Mouse (Mus musculus): ENCODE data around the gene Fer1l5.

Gene Fer1l5

GRCm38 (mm10) chr1:36371934-36372845, at the start of gene Fer1l5:
Fer1l5 (plus strand) TSS chr1:36372291.
- DNase-seq (ENCODE audit: low spot score), result no peak

DNA sequence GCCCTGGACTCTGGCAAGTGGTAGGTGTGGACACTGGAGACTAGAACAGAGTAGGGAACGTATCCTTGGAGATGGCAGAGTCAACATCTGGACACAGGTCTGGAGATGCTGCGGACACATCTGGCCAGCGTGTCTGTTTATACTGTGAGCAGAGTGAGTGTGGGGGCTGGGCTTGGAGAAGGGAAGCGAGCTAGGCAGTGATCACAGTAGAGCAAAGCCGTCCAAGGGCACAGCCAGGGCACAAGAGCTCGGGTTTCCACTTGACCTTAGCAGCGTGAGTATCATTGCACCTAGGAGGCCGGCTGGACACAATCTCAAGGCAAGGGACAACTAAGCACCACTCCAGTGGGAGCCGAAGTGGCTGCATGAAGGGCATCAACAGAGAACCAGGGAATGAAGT, 49.0 kb upstream of the Fer1l5 start:
- DNase-seq (ENCODE audit: low spot score), result no peak

GRCm38 (mm10) chr1:36323746-36324448, 48.2 kb upstream of the Fer1l5 start:
- DNase-seq (ENCODE audit: low spot score), result peak; percentile 76

GRCm38 (mm10) chr1:36325900-36326321, 46.2 kb upstream of the Fer1l5 start:
- no peak for DNase-seq (ENCODE audit: low spot score)

DNA sequence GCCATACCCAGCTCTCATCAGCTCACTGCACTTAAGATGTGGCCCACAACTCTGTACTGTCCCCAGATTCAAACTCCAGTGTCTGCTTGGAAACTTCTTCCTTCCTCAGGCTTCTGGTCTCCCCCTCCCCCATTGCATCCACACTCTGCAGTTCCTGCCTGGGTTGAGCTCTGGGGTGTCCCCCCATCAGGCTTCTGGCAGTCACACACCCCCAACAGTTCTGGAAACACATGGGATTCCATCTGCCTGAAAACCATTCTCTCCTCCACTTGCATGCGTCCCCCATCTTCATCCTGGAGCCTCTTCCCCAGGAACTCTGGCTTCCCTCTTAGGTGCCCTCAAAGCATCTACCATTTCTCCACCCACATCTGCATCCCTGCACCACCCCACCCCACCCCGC, 45.3 kb upstream of the Fer1l5 start:
- no peak for DNase-seq (ENCODE audit: low spot score)

DNA sequence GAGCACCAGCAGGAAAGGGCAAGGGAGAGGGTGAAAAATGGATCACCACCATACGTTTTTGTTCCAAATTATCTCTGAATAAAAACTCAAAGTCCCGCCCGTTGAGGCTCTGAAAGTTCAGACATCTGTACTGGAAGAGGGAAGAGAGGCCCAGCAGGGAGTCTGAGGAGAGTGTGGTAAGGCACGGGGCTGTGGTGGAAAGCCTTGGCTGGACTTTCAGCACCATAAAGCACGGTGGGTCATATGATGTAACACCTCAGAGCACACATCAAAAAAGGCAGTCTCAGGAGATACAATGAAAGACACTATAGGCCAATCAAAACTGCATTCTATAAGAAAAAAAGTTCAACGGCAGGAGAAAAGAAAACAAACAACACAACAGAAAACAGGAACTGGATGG, 40.3 kb upstream of the Fer1l5 start:
- DNase-seq (ENCODE audit: low spot score), result no peak

DNA sequence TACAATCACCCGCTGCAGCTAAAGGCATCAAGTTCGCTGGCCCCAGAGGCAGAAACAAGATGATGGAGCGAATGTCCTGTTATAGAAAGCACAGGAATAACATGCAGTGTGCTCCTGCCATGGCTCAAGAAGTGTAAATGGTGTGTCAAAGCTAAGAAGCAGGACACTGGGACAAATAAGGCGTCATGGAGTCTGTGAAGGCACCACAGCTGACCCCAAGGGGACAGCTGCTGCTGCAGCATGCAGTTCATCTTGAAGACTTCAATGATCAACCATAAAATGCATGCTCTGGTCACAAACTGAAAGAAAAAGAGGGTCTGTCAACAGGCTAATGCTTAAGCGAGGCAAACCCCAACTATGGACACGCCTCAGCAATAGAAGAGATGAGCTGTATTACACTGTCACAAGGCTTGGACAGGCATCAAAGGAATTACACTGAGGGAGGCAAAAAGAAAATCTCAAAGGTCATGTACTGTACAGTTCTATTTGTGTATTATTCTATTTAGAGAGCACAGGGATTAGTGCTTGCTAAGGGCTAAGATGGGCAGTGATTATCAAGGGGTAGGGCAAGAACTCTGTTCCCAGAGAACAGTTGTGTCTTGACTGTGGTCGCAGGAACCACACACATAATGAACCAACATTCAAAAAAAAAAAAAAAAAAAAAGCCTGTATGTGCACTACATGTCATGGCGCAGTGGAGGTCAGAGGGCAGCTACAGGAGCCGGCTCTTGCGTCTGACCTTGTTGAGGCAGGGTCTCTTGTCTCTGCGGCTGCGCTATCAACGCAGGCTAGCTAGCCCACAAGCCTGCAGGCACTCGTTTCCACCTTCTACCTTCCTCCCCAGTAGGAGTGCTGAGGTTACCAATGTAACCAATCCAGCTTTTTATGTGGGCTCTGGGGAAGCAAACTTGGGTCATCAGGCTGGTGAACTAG, 38.9 kb upstream of the Fer1l5 start:
- no peak for DNase-seq (ENCODE audit: low spot score)

- no peak for DNase-seq (ENCODE audit: low spot score)
These were observed 29.5 kb upstream of the Fer1l5 start for GRCm38 (mm10) chr1:36342547-36342946.

DNA sequence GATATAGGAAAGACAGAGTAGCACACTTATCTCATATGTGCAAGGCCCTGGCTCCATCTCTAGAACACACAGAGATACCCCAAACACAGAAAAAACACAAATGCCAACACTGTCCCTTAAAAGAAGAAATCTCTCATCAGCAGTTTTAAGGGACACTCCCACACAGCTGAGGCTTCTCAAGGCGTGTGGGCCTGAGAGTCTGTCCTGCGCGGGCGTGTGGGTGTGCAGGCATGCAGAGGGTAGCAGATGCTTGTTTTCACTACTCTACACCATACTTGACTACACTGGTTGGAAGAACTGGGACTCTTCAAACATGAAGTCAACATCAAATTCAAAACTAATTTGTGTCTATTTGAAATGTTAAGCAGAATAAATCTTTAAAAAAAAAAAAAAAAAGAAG, 19.7 kb upstream of the Fer1l5 start:
- no peak for DNase-seq (ENCODE audit: low spot score)

DNA sequence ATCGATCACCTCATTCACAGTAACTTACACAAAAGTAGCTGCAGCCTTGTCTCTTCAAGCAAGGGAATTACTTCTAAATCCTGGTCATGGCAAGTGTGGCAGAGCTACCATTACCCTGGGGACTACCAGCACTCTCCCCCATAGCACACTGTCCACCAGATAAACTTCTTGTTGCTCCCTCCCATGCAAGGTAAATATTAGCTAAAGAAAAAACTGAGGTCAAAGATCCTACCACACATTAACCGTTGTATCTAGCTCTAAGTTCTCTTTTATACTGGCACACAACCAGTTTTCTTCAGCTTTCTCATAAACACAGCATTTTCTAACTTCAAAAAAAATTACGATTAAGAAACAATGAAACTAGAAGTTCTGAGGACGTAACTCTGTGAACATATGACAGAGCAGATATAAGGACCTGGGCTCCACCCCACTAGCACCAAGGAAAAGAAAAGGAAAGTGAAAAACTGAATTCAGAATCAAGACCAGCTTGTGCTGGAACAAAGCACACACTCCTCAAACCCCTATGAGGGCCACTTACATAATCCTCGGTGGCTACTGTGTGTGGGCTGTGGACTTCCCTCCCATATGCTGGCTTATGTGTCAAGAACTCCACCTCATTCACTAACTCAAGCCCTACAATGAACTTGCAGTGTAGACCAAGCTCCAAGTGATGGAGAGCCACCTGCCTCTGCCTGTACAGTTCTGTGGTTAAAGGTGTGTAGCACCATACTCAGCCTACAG, 15.0 kb upstream of the Fer1l5 start:
- DNase-seq (ENCODE audit: low spot score), result no peak

GRCm38 (mm10) chr1:36367698-36368097, 4.4 kb upstream of the Fer1l5 start:
- DNase-seq (ENCODE audit: low spot score), result peak; percentile 13

DNA sequence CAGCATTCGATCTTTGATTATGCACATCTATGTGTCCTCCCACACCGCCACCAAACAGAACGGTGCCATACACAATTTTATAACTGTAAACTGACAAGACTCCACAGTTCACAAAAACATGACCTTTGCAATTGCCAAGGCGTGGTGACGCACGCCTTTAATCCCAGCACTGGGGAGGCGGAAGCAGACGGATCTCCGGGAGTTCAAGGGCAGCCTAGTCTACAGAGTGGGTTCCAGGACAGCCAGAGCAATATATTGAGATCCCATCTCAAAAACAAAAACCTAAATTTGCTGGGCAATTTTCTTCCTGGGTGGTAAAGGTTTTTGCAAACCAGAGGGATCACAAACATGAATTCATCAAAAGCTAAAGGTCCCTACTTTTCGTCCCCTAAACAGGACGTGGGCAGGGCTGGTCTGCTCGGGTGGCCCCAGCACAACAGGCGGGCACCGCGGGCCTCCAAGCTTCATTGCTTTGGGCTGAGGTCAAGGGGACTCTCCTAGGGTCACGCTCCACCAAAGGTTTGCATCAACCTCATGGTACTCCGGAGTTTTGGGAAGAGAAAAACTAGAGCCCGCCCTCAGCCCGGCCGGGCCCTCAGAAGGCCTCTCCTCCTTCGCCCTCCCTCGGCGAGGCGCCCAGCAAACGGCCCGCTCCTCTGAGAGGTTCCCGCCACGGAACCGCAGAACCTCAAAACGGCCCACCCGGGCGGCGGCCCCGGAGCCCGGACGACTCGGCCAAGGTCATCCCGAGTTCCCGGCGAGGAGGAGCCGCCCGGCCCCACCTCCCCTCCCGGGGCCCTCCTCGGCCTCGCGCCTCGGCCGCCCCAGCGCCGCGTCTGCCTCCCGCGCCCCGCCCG, 3.8 kb upstream of the Fer1l5 start:
- DNase-seq (ENCODE audit: low spot score), result peak; percentile 49

- peak; percentile 93 for DNase-seq (ENCODE audit: low spot score)
These were observed 3.0 kb upstream of the Fer1l5 start, which contains the start of gene Kansl3 for GRCm38 (mm10) chr1:36368969-36369645. Kansl3 (minus strand) TSS chr1:36369181.

- no peak for DNase-seq (ENCODE audit: low spot score)
These were observed 1.2 kb upstream of the Fer1l5 start for GRCm38 (mm10) chr1:36370918-36371317.

- DNase-seq (ENCODE audit: low spot score), result no peak
These were observed 6.8 kb downstream of the Fer1l5 start for GRCm38 (mm10) chr1:36378880-36379279.

DNA sequence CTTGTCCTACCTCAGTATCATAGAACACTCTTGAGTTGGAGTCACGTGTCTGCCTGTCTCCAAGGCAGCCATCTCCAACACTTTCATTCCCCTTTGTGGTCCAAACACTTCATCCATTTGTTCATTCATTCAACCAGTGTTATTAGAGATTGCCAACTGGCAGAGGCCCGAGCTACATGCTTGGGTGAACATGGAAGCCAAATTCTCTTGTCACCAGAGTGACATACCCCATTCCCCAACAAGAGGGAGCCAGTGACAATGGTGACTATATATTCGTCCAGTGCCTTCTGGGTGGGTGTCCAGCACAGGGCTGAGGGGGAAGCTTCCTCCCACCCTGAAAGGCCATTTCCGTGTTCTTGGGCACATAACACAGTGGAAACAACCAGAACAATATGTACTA, 7.5 kb downstream of the Fer1l5 start:
- peak; percentile 4 for DNase-seq (ENCODE audit: low spot score)

DNA sequence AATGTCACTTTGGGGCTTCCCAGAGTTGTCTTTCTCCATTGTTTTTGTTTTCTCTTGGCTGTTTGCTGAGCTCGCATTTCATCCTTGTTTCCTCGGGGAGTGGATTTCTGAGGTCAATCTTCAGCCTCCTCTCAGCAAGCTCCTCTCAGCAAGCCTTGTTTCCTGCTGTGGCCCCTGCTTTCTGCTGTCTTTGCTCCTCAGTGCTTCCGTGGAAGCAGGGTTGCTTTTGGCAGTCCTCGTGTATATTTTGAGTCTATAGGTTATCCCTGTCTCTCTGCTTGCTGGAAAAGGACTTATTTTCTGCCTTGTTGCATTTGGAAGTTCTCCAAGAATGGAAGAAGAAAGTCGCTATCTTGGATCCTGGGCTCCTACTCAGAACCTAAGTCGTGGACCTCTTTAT, 24.9 kb downstream of the Fer1l5 start:
- no peak for DNase-seq (ENCODE audit: low spot score)

- no peak for DNase-seq (ENCODE audit: low spot score)
These were observed 29.4 kb downstream of the Fer1l5 start for GRCm38 (mm10) chr1:36401509-36401908.

GRCm38 (mm10) chr1:36404531-36404930, 32.4 kb downstream of the Fer1l5 start:
- DNase-seq (ENCODE audit: low spot score), result no peak

DNA sequence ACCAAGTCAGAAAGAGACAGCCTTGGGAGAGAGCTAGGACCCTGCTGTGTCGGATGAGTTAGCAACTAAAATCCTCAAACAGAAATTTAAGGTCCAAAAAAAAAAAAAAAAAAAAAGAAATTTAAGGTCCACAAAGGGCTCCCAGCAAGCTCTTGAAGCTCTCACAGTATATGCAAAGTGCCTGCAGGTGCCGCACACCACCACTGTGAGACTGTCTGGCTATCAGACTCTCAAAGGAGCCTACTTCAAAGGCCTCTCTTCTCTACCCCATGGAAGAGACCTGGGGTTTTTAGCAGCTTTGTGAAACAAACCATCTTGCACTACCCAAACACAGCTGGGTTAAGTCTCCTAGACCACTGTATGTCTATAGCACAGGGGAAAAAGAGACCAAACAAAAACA, 57.4 kb downstream of the Fer1l5 start:
- DNase-seq (ENCODE audit: low spot score), result no peak
